Mouse (Mus musculus) midbrain, postnatal 0 days (tissue): ENCODE measurements around the gene Aes. TPM values are rescaled to one million over a fixed set of nuclear protein-coding genes. Genes with fewer than 3 reads are reported as not detected.

Experiments used
- ATAC-seq: fragments of 200-750 bp; cut with Nextera tagmentation; 2 replicates; pipeline ENCODE4 v1.8.0; 2017; ENCODE audit warnings: moderate number of reproducible peaks, mild to moderate bottlenecking, moderate TSS enrichment, moderate library complexity; ENCODE audit not compliant: low FRiP score
- DNase-seq: peaks from one replicate; pipeline ENCODE4 v3.0.0-alpha.2; 2015; ENCODE audit warnings: low spot score
- H3K27ac ChIP-seq: fragments of 300-500 bp; sonication (generic); 2 replicates; pipeline ENCODE4 v1.5.1; 2014; ENCODE audit warnings: low read depth, mild to moderate bottlenecking, low read length, mixed read lengths
- H3K27me3 ChIP-seq: fragments of 300-500 bp; sonication (generic); 2 replicates; pipeline ENCODE4 v1.6.1; 2014; ENCODE audit warnings: low read length, control low read depth, mixed read lengths; ENCODE audit not compliant: insufficient read depth
- H3K36me3 ChIP-seq: fragments of 300-500 bp; sonication (generic); 2 replicates; pipeline ENCODE4 v1.6.1; 2014; ENCODE audit warnings: low read length, control low read depth, mixed read lengths; ENCODE audit not compliant: insufficient read depth
- H3K4me1 ChIP-seq: fragments of 300-500 bp; sonication (generic); 2 replicates; pipeline ENCODE4 v1.6.1; 2014; ENCODE audit warnings: mild to moderate bottlenecking, control low read depth, antibody characterized with exemption, low read length, mixed read lengths; ENCODE audit not compliant: insufficient read depth
- H3K4me2 ChIP-seq: fragments of 300-500 bp; sonication (generic); 2 replicates; pipeline ENCODE4 v1.6.1; 2014; ENCODE audit warnings: low read depth, mild to moderate bottlenecking, low read length, mixed read lengths; ENCODE audit not compliant: poor library complexity, severe bottlenecking
- H3K4me3 ChIP-seq: fragments of 300-500 bp; sonication (generic); 2 replicates; pipeline ENCODE4 v1.5.1; 2014; ENCODE audit warnings: low read depth, mild to moderate bottlenecking, low read length, moderate library complexity
- H3K9ac ChIP-seq: fragments of 300-500 bp; sonication (generic); replicated peaks from 2 replicates; pipeline ENCODE4 v1.6.1; 2014; ENCODE audit warnings: mild to moderate bottlenecking, low read length, moderate library complexity, mixed read lengths; ENCODE audit not compliant: poor library complexity, severe bottlenecking
- H3K9me3 ChIP-seq: fragments of 300-500 bp; sonication (generic); 2 replicates; pipeline ENCODE4 v1.6.1; 2016; ENCODE audit warnings: low read length, control low read depth
- CTCF ChIP-seq: IDR thresholded peaks from 2 replicates; pipeline ENCODE4 v1.5.1; 2016; ENCODE audit warnings: antibody characterized with exemption, mild to moderate bottlenecking
- WGBS: fragments of 180-500 bp; shearing (Covaris S2); extraction: QIAGEN DNeasy Blood & Tissue Kit; methylation state at CpG from one replicate; pipeline ENCODE4 v1.1.7; 2014; 5-methylcytosine and 5-hydroxymethylcytosine counted together
- polyA plus RNA-seq: library from polyadenylated mRNA; unstranded; fragments of >200 nt; fragmentation: Nextera tagmentation; extraction: Ambion mirVana; gene quantifications from 2 replicates; pipeline ENCODE4 v1.2.1, GENCODE M21; 2015
- total RNA-seq: library from RNA; depleted of rRNA; stranded (reverse); fragments of >200 nt; gene quantifications from 2 replicates; pipeline ENCODE4 v1.2.3, GENCODE M21; 2014

Aes gene
- total and polyA plus RNA-seq, 2 experiments from 2014 or later = 662 to 805 TPM

- H3K9me3 ChIP-seq = no peaks in the 10 kb centered on the region
- H3K36me3 ChIP-seq = peaks cover 27% of the 10 kb centered on the region
- H3K9ac ChIP-seq = no peak overlapping the region
- H3K4me3 ChIP-seq = no peak overlapping the region
- peaks cover 6% of the 10 kb centered on the region; the same call in 1 of the 2 replicates for H3K4me1 ChIP-seq
- 75% methylated on average over 6 of the region's 6 CpGs for WGBS
- 0 out of 2 replicates have a peak, but pooled peaks cover 3% of the 10 kb centered on the region for H3K27me3 ChIP-seq
- DNase-seq (no peak), ATAC-seq (no peak)
- TF ChIP-seq CTCF = no peak
- H3K4me2 ChIP-seq = no peak overlapping the region
- no peak overlapping the region for H3K27ac ChIP-seq
These were observed 3.1 kb downstream of the Aes start for GRCm38 (mm10) chr10:81562411-81562810.

GRCm38 (mm10) chr10:81563481-81563880 lies 4.2 kb downstream of the Aes start:
- Histone ChIP-seq H3K4me3 (no peak overlapping the region), H3K9me3 (no peaks in the 10 kb centered on the region), H3K27me3 (0 out of 2 replicates have a peak, but pooled peaks cover 3% of the 10 kb centered on the region), H3K9ac (no peak overlapping the region), H3K4me2 (no peak overlapping the region), H3K4me1 (peaks cover 6% of the 10 kb centered on the region; the same call in 1 of the 2 replicates), H3K36me3 (peaks cover 27% of the 10 kb centered on the region), H3K27ac (no peak overlapping the region)
- DNase-seq (no peak), ATAC-seq (no peak)
- WGBS = 60% methylated on average over 6 of the region's 6 CpGs
- no peak for TF ChIP-seq CTCF

- peaks cover 27% of the 10 kb centered on the region for H3K36me3 ChIP-seq
These were observed 4.9 kb downstream of the Aes start for GRCm38 (mm10) chr10:81564216-81564615.

GRCm38 (mm10) chr10:81564734-81565133 lies 5.4 kb downstream of the Aes start:
- peaks cover 27% of the 10 kb centered on the region for H3K36me3 ChIP-seq
- peak; percentile 72 for TF ChIP-seq CTCF
- H3K4me1 ChIP-seq = peaks cover 6% of the 10 kb centered on the region; the same call in 1 of the 2 replicates
- DNase-seq = peak; percentile 46
- WGBS = 47% methylated on average over 9 of the region's 10 CpGs
- H3K9ac ChIP-seq = no peak overlapping the region
- ATAC-seq = no peak
- no peak overlapping the region for H3K4me3 ChIP-seq
- H3K27me3 ChIP-seq = 0 out of 2 replicates have a peak, but pooled peaks cover 3% of the 10 kb centered on the region
- H3K27ac ChIP-seq = no peak overlapping the region
- H3K9me3 ChIP-seq = no peaks in the 10 kb centered on the region
- H3K4me2 ChIP-seq = no peak overlapping the region

More at GRCm38 (mm10) chr10:81564216-81564615, 4.9 kb downstream of the Aes start:
- peak; percentile 35 for DNase-seq
- Histone ChIP-seq H3K9me3 (no peaks in the 10 kb centered on the region), H3K4me3 (no peak overlapping the region), H3K27ac (no peak overlapping the region), H3K4me2 (peak overlapping the region; percentile 34), H3K9ac (peak overlapping the region; percentile 33; the same call in 1 of the 2 replicates), H3K4me1 (peaks cover 6% of the 10 kb centered on the region; the same call in 1 of the 2 replicates), H3K27me3 (0 out of 2 replicates have a peak, but pooled peaks cover 3% of the 10 kb centered on the region)
- peak; percentile 14; the same call in 1 of the 2 replicates for ATAC-seq
- WGBS = 11% methylated on average over 10 of the region's 10 CpGs
- TF ChIP-seq CTCF = no peak

GRCm38 (mm10) chr10:81565257-81566228 lies 6.3 kb downstream of the Aes start:
- Histone ChIP-seq H3K9me3 (no peaks in the 10 kb centered on the region), H3K4me3 (no peak overlapping the region), H3K27me3 (0 out of 2 replicates have a peak, but pooled peaks cover 3% of the 10 kb centered on the region), H3K27ac (no peak overlapping the region), H3K36me3 (peaks cover 27% of the 10 kb centered on the region), H3K4me2 (no peak overlapping the region), H3K4me1 (peaks cover 6% of the 10 kb centered on the region; the same call in 1 of the 2 replicates), H3K9ac (no peak overlapping the region)
- WGBS = 35% methylated on average over 18 of the region's 20 CpGs
- ATAC-seq (no peak), DNase-seq (no peak)
- TF ChIP-seq CTCF = no peak
